Mouse (Mus musculus): ENCODE measurements around the gene Agap3. TPM values are rescaled to one million over a fixed set of nuclear protein-coding genes. Genes with fewer than 3 reads are reported as not detected.

Gene Agap3
- polyA plus RNA-seq, 1 experiment: 402 TPM

DNA sequence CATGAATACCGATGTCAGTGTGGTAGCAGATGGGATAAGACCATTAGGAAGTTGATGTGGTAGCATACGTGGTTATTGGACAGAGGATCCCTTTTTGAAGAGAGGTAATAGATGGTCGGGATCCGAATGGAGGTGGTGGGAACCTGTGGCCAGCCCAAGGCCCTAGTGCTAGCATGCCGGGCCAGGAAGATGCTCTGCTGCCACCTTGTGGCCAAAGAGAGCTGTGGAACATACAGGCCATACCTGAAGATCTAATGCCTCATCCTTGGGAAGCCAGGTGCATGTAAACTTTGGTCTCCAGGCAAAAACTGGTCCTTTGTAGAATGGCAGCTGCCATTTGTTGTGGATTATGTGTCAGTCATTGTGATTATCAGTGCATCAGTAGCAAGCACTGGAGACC, 18.6 kb downstream of the Agap3 start:
- TF ChIP-seq POLR2A (IDR thresholded peaks at IDR 0.05; ENCODE audit: borderline replicate concordance, insufficient read depth, low read length) (no peak), CTCF (IDR thresholded peaks at IDR 0.05; ENCODE audit: borderline replicate concordance, insufficient read depth, low read depth, low read length) (peak; percentile 96)
- no peak overlapping the region for H3K4me3 ChIP-seq (replicated peaks; ENCODE audit: insufficient read depth, low read depth, low read length)
- no peaks in the 10 kb centered on the region for H3K27me3 ChIP-seq (ENCODE audit: control insufficient read depth, insufficient read depth, low read length)
- peaks cover 26% of the 10 kb centered on the region for H3K4me1 ChIP-seq (ENCODE audit: control insufficient read depth, insufficient read depth, low read length)
- WGBS: 3% methylated on average over 5 of the region's 5 CpGs
- DNase-seq: peak; percentile 81 to 85
- H3K27ac ChIP-seq (ENCODE audit: insufficient read depth, low read length): no peak overlapping the region

DNA sequence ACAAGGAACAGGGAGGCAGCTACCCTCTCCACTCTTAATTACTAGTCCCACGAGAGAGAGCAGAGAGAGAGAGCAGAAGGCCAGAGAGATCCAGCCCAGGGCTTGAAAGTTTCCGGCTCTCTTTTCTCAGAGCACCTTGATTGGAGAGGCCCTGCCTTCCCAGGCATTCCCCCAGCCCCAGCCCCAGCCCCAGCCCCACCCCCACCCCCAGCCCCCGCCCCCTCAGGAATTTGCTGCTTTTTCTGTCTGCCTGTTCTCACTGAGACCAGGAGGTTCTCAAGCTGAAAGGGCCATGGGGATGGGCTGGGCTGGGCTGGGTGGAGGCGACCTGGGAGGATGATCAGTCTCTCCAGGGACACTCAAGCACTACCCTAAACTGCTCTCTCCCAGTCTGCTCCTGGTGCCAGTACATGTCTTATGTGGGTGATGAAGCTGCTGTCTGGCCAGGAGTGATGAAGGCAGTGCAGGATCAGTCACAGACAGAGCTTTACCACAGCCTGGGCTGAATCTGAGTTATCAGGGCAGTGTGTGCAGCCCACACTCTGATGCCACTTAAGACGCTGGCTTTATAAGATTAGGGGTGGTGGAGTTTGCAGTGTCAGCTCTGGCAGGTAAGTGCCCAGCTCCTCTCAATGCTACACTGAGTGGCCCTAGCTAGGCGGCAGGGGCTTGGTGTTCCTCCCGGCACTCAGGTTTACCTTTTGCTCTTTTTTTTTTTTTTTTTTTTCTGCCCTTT, 21.1 kb downstream of the Agap3 start:
- no peak for DNase-seq
- H3K27me3 ChIP-seq (ENCODE audit: control insufficient read depth, insufficient read depth, low read length): no peaks in the 10 kb centered on the region
- no peak for TF ChIP-seq CTCF (IDR thresholded peaks at IDR 0.05; ENCODE audit: borderline replicate concordance, insufficient read depth, low read depth, low read length)
- TF ChIP-seq POLR2A (IDR thresholded peaks at IDR 0.05; ENCODE audit: borderline replicate concordance, insufficient read depth, low read length): no peak
- WGBS: 64% methylated on average over 7 of the region's 7 CpGs
- peaks cover 17% of the 10 kb centered on the region for H3K4me1 ChIP-seq (ENCODE audit: control insufficient read depth, insufficient read depth, low read length)
- H3K27ac ChIP-seq (ENCODE audit: insufficient read depth, low read length): no peak overlapping the region
- no peak overlapping the region for H3K4me3 ChIP-seq (replicated peaks; ENCODE audit: insufficient read depth, low read depth, low read length)

DNA sequence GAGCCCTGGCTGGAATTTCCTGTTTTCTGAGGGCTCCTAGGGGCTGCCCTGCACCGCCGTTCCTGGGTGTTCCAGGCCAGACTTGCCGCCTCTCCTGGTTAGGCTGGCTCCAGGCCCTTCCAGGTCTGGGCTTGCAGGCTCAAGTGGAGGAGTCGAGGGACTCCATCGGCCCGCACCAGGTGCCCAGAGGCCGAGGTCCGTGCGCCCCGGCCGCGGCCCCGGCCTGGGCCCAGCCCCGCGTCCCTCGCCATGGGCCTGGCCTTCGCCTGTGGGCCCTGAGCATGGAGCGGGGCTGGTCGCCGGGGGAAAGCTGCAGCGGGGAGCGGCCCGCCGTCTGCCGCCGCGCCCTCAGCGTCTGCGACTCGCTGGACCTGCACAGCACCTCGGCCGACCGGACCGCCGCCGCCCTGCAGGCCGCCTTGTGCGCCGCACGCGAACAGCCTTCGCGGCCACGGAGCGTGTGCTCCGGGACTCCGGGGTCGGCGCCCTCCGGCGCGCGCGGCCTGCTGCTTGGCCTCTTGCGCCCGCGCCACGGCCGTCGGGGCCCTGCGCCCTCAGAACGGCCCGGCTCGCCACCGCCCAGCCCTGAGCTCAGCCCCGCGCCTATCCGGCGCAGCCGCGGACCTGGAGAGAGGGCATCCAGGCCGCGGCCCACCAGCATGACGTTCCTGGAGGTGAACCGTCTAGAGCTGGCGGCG, 22.2 kb downstream of the Agap3 start:
- H3K4me1 ChIP-seq (ENCODE audit: control insufficient read depth, insufficient read depth, low read length): peaks cover 17% of the 10 kb centered on the region
- DNase-seq: no peak
- no peak for TF ChIP-seq CTCF (IDR thresholded peaks at IDR 0.05; ENCODE audit: borderline replicate concordance, insufficient read depth, low read depth, low read length)
- TF ChIP-seq POLR2A (IDR thresholded peaks at IDR 0.05; ENCODE audit: borderline replicate concordance, insufficient read depth, low read length): no peak
- H3K27me3 ChIP-seq (ENCODE audit: control insufficient read depth, insufficient read depth, low read length): no peaks in the 10 kb centered on the region
- H3K4me3 ChIP-seq (replicated peaks; ENCODE audit: insufficient read depth, low read depth, low read length): peak overlapping the region; percentile 2
- no peak overlapping the region for H3K27ac ChIP-seq (ENCODE audit: insufficient read depth, low read length)
- 7% methylated on average over 77 of the region's 77 CpGs for WGBS

GRCm38 (mm10) chr5:24474723-24475261, 22.8 kb downstream of the Agap3 start:
- H3K4me1 ChIP-seq (ENCODE audit: control insufficient read depth, insufficient read depth, low read length): peaks cover 16% of the 10 kb centered on the region
- TF ChIP-seq POLR2A (IDR thresholded peaks at IDR 0.05; ENCODE audit: borderline replicate concordance, insufficient read depth, low read length): no peak
- DNase-seq: peak in 1 of 2 experiments; percentile 58
- H3K27me3 ChIP-seq (ENCODE audit: control insufficient read depth, insufficient read depth, low read length): no peaks in the 10 kb centered on the region
- WGBS: 4% methylated on average over 66 of the region's 67 CpGs
- H3K27ac ChIP-seq (ENCODE audit: insufficient read depth, low read length): peak overlapping the region; percentile 8; the same call in 1 of the 2 replicates
- peak overlapping the region; percentile 5 for H3K4me3 ChIP-seq (replicated peaks; ENCODE audit: insufficient read depth, low read depth, low read length)

- peak in 1 of 2 experiments; percentile 65 for DNase-seq
- 25% methylated on average over 6 of the region's 6 CpGs for WGBS
- TF ChIP-seq CTCF (IDR thresholded peaks at IDR 0.05; ENCODE audit: borderline replicate concordance, insufficient read depth, low read depth, low read length) (no peak), POLR2A (IDR thresholded peaks at IDR 0.05; ENCODE audit: borderline replicate concordance, insufficient read depth, low read length) (no peak)
- no peaks in the 10 kb centered on the region for H3K27me3 ChIP-seq (ENCODE audit: control insufficient read depth, insufficient read depth, low read length)
- no peak overlapping the region for H3K4me3 ChIP-seq (replicated peaks; ENCODE audit: insufficient read depth, low read depth, low read length)
- peaks cover 12% of the 10 kb centered on the region for H3K4me1 ChIP-seq (ENCODE audit: control insufficient read depth, insufficient read depth, low read length)
- 0 out of 2 replicates have a peak overlapping the region, but pooled peaks have one; percentile 6 for H3K27ac ChIP-seq (ENCODE audit: insufficient read depth, low read length)
Observed at GRCm38 (mm10) chr5:24475476-24476241, 23.7 kb downstream of the Agap3 start.

- H3K4me1 ChIP-seq (ENCODE audit: control insufficient read depth, insufficient read depth, low read length): peaks cover 23% of the 10 kb centered on the region
- no peak overlapping the region for H3K27ac ChIP-seq (ENCODE audit: insufficient read depth, low read length)
- no peak overlapping the region for H3K4me3 ChIP-seq (replicated peaks; ENCODE audit: insufficient read depth, low read depth, low read length)
- no peaks in the 10 kb centered on the region for H3K27me3 ChIP-seq (ENCODE audit: control insufficient read depth, insufficient read depth, low read length)
- no peak for DNase-seq
- WGBS: 77% methylated on average over 9 of the region's 9 CpGs
- TF ChIP-seq CTCF (IDR thresholded peaks at IDR 0.05; ENCODE audit: borderline replicate concordance, insufficient read depth, low read depth, low read length): no peak
- no peak for TF ChIP-seq POLR2A (IDR thresholded peaks at IDR 0.05; ENCODE audit: borderline replicate concordance, insufficient read depth, low read length)
Observed at GRCm38 (mm10) chr5:24477909-24478308, 25.9 kb downstream of the Agap3 start.

DNA sequence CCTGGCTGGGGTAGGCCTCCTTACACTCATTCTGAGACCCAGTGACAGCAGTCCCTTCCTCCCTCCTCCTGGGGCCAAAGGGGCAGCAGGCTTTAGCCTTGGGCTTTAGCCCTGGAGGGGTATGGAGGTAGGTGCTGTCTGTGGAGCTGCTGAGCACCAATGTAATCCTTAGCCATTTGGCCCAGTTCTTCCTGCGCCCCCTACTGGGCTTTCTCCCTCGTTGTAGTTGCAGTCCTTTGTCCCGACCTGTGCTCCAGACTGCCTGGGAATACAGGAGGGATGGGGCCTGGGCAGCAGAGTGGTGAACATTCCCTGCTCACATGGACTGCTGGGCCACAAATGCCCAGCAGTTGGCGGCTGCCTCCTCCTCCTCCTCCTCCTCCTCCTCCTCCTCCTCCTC, 29.7 kb downstream of the Agap3 start:
- Histone ChIP-seq H3K27ac (ENCODE audit: insufficient read depth, low read length) (no peak overlapping the region), H3K4me3 (replicated peaks; ENCODE audit: insufficient read depth, low read depth, low read length) (no peak overlapping the region), H3K4me1 (ENCODE audit: control insufficient read depth, insufficient read depth, low read length) (peaks cover 27% of the 10 kb centered on the region), H3K27me3 (ENCODE audit: control insufficient read depth, insufficient read depth, low read length) (no peaks in the 10 kb centered on the region)
- WGBS: 12% methylated on average over 4 of the region's 4 CpGs
- peak; percentile 72 to 75 for DNase-seq
- TF ChIP-seq CTCF (IDR thresholded peaks at IDR 0.05; ENCODE audit: borderline replicate concordance, insufficient read depth, low read depth, low read length) (peak; percentile 67), POLR2A (IDR thresholded peaks at IDR 0.05; ENCODE audit: borderline replicate concordance, insufficient read depth, low read length) (no peak)

Measured in cerebellum, adult 2 months (tissue).